Mouse (Mus musculus) kidney, postnatal 0 days (tissue): Measurements from ENCODE around the gene B3galnt1. TPM values are rescaled to one million over a fixed set of nuclear protein-coding genes. Genes with fewer than 3 reads are reported as not detected.
A peak's percentile ranks its signal among the peaks of the same experiment; 100 is the strongest.
"Not testable (repeated sequence)": the region's sequence is repeated elsewhere in the genome, so short reads cannot be mapped to it uniquely, and the experiment has no call there.

Experiments used
- ATAC-seq: fragments of 200-750 bp; cut with Nextera tagmentation; replicated peaks from 2 replicates; pipeline ENCODE4 v1.8.0; 2017; ENCODE audit warnings: low read depth, moderate number of reproducible peaks, moderate TSS enrichment, moderate library complexity; ENCODE audit not compliant: low FRiP score
- DNase-seq: peaks from one replicate; pipeline ENCODE4 v3.0.0-alpha.2; 2016; ENCODE audit warnings: low spot score
- H3K27ac ChIP-seq: fragments of 300-500 bp; sonication (generic); 2 replicates; pipeline ENCODE4 v1.5.1; 2014; ENCODE audit warnings: mild to moderate bottlenecking
- H3K27me3 ChIP-seq: fragments of 300-500 bp; sonication (generic); 2 replicates; pipeline ENCODE4 v1.6.1; 2014; ENCODE audit warnings: low read length, mixed read lengths; ENCODE audit not compliant: insufficient read depth
- H3K36me3 ChIP-seq: fragments of 300-500 bp; sonication (generic); 2 replicates; pipeline ENCODE4 v1.6.1; 2014; ENCODE audit warnings: low read length, mixed read lengths; ENCODE audit not compliant: insufficient read depth
- H3K4me1 ChIP-seq: fragments of 300-500 bp; sonication (generic); replicated peaks from 2 replicates; pipeline ENCODE4 v1.6.1; 2014; ENCODE audit warnings: antibody characterized with exemption, low read length, mixed read lengths; ENCODE audit not compliant: insufficient read depth
- H3K4me2 ChIP-seq: fragments of 300-500 bp; sonication (generic); 2 replicates; pipeline ENCODE4 v1.6.1; 2014; ENCODE audit warnings: mild to moderate bottlenecking, low read length, moderate library complexity, mixed read lengths
- H3K4me3 ChIP-seq: fragments of 300-500 bp; sonication (generic); replicated peaks from 2 replicates; pipeline ENCODE4 v1.5.1; 2014; ENCODE audit warnings: low read depth, low read length
- H3K9ac ChIP-seq: fragments of 300-500 bp; sonication (generic); 2 replicates; pipeline ENCODE4 v1.6.1; 2014; ENCODE audit warnings: low read depth, low read length
- H3K9me3 ChIP-seq: fragments of 300-500 bp; sonication (generic); replicated peaks from 2 replicates; pipeline ENCODE4 v1.6.1; 2016; ENCODE audit warnings: low read length, inconsistent platforms, mixed read lengths
- CTCF ChIP-seq: IDR thresholded peaks from 2 replicates; pipeline ENCODE4 v1.5.1; 2016; ENCODE audit warnings: antibody characterized with exemption, low read depth, mild to moderate bottlenecking, moderate library complexity
- WGBS: fragments of 180-500 bp; shearing (Covaris S2); extraction: QIAGEN DNeasy Blood & Tissue Kit; methylation state at CpG from one replicate; pipeline ENCODE4 v1.1.7; 2014; 5-methylcytosine and 5-hydroxymethylcytosine counted together
- polyA plus RNA-seq: library from polyadenylated mRNA; unstranded; fragments of >200 nt; fragmentation: Nextera tagmentation; extraction: Ambion mirVana; gene quantifications from 2 replicates; pipeline ENCODE4 v1.2.1, GENCODE M21; 2015

Gene B3galnt1
- polyA plus RNA-seq, 1 experiment from 2014 or later = 31.4 TPM

- H3K4me2 ChIP-seq = no peak overlapping the region
Measured at GRCm38 (mm10) chr3:69575577-69575976, 23.2 kb downstream of the B3galnt1 start.

DNA sequence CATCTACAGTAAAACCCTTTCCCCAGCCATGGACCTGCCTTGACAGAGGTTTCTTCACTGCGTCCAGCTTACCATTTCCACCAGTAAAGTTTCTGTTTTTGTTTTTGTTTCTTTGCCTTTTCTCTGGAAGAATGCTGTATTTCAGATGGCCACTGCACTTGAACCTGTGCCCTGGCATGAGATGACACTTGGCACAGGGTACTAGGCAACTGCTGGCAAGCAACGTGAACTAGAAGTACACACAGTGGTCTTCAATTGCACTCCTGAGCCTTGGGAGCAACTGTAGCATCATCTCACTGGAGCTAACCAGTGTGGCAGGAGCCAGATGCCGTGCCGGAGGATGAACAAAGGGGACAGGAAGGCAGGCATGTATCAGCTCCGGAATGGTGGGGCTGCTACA lies 26.2 kb downstream of the B3galnt1 start:
- WGBS = 87% methylated on average over 5 of the region's 5 CpGs
- no peak overlapping the region for H3K27ac ChIP-seq
- H3K4me3 ChIP-seq = no peak overlapping the region
- 0 out of 2 replicates have a peak, but pooled peaks cover 7% of the 10 kb centered on the region for H3K36me3 ChIP-seq
- no peaks in the 10 kb centered on the region for H3K9me3 ChIP-seq
- no peaks in the 10 kb centered on the region for H3K27me3 ChIP-seq
- no peak overlapping the region for H3K9ac ChIP-seq
- no peak for DNase-seq
- TF ChIP-seq CTCF = no peak
- ATAC-seq = no peak
- no peaks in the 10 kb centered on the region for H3K4me1 ChIP-seq
- H3K4me2 ChIP-seq = no peak overlapping the region

More at GRCm38 (mm10) chr3:69575577-69575976, 23.2 kb downstream of the B3galnt1 start:
- ATAC-seq (no peak), DNase-seq (no peak)
- Histone ChIP-seq H3K4me1 (no peaks in the 10 kb centered on the region), H3K27ac (no peak overlapping the region), H3K36me3 (0 out of 2 replicates have a peak, but pooled peaks cover 11% of the 10 kb centered on the region), H3K9ac (no peak overlapping the region), H3K27me3 (no peaks in the 10 kb centered on the region), H3K9me3 (no peaks in the 10 kb centered on the region), H3K4me3 (no peak overlapping the region)
- WGBS = 94% methylated on average over 11 of the region's 11 CpGs
- no peak for TF ChIP-seq CTCF

GRCm38 (mm10) chr3:69565586-69565985 lies 33.2 kb downstream of the B3galnt1 start:
- not testable (repeated sequence) for ATAC-seq, H3K9ac ChIP-seq, H3K27me3 ChIP-seq, H3K4me1 ChIP-seq, H3K36me3 ChIP-seq, DNase-seq, H3K27ac ChIP-seq, H3K4me2 ChIP-seq, H3K4me3 ChIP-seq, H3K9me3 ChIP-seq
- 78% methylated on average over 1 of the region's 1 CpGs for WGBS

DNA sequence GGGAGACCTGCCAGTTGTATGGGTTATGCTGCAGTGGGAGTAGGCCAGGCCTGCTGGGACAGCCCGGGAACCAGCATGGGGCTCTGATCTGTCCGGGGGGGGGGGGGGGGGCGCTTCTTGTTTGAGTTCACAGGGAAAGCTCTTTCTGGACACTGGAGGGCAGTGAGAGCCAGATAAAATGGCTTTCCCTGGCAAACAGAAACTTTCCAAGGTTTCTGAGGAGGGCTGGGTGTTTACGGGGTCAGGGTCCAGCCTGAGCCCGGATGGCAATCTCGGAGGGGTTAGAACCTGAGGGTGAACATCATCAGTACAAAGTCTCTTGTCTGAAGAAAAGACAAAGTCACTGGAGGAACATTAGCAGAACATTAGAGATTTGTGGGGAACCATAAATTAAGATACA lies 35.4 kb downstream of the B3galnt1 start:
- H3K27ac ChIP-seq = no peak overlapping the region
- H3K4me1 ChIP-seq = no peaks in the 10 kb centered on the region
- no peaks in the 10 kb centered on the region for H3K9me3 ChIP-seq
- peak; percentile 11; the same call in 1 of the 2 replicates for TF ChIP-seq CTCF
- no peak for DNase-seq
- no peak overlapping the region for H3K4me2 ChIP-seq
- WGBS = 72% methylated on average over 5 of the region's 6 CpGs
- H3K27me3 ChIP-seq = no peaks in the 10 kb centered on the region
- H3K4me3 ChIP-seq = no peak overlapping the region
- no peak overlapping the region for H3K9ac ChIP-seq
- no peak for ATAC-seq
- H3K36me3 ChIP-seq = no peaks in the 10 kb centered on the region

- no peak for TF ChIP-seq CTCF
- DNase-seq (no peak), ATAC-seq (no peak)
- H3K9me3 ChIP-seq = no peaks in the 10 kb centered on the region
- no peak overlapping the region for H3K27ac ChIP-seq
- no peak overlapping the region for H3K4me3 ChIP-seq
- H3K4me1 ChIP-seq = no peaks in the 10 kb centered on the region
- H3K4me2 ChIP-seq = no peak overlapping the region
- 71% methylated on average over 5 of the region's 5 CpGs for WGBS
- H3K27me3 ChIP-seq = no peaks in the 10 kb centered on the region
- H3K36me3 ChIP-seq = no peaks in the 10 kb centered on the region
- no peak overlapping the region for H3K9ac ChIP-seq
Measured at GRCm38 (mm10) chr3:69561686-69562085, 37.1 kb downstream of the B3galnt1 start.

DNA sequence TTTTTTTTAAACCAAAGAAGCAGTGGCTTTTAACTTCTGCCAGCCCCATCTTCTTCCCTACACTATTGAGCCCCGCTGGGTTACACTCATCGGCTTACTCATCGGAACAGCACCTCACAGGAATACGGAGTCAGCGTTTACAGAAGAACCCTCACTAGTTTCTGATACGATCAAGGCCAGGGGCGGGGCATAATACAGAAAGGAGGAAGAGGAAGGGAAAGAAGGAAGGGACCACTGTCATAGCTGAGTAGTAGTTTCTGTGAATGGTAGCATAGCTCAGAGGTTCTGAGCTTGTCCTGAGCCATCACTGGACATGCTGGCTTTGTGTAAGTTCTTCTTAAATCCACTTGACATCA lies 38.8 kb downstream of the B3galnt1 start:
- Histone ChIP-seq H3K27me3 (no peaks in the 10 kb centered on the region), H3K4me2 (no peak overlapping the region), H3K9ac (no peak overlapping the region), H3K36me3 (no peaks in the 10 kb centered on the region), H3K9me3 (no peaks in the 10 kb centered on the region), H3K27ac (0 out of 2 replicates have a peak overlapping the region, but pooled peaks have one; percentile 11), H3K4me3 (no peak overlapping the region), H3K4me1 (no peaks in the 10 kb centered on the region)
- ATAC-seq = no peak
- DNase-seq = no peak
- 54% methylated on average over 7 of the region's 7 CpGs for WGBS
- TF ChIP-seq CTCF = no peak

GRCm38 (mm10) chr3:69559316-69559974 lies 39.3 kb downstream of the B3galnt1 start:
- H3K9ac ChIP-seq = no peak overlapping the region
- DNase-seq = peak; percentile 61

More at GRCm38 (mm10) chr3:69559316-69559974, 39.3 kb downstream of the B3galnt1 start:
- no peak for ATAC-seq
- no peaks in the 10 kb centered on the region for H3K36me3 ChIP-seq
- H3K27me3 ChIP-seq = no peaks in the 10 kb centered on the region
- no peak for TF ChIP-seq CTCF
- no peaks in the 10 kb centered on the region for H3K9me3 ChIP-seq
- 0 out of 2 replicates have a peak overlapping the region, but pooled peaks have one; percentile 5 for H3K27ac ChIP-seq
- H3K4me3 ChIP-seq = no peak overlapping the region
- WGBS = 54% methylated on average over 6 of the region's 6 CpGs
- no peaks in the 10 kb centered on the region for H3K4me1 ChIP-seq
- no peak overlapping the region for H3K4me2 ChIP-seq
